Comparison of ENCODE assay signal across 7 mouse cellular contexts in the genomic region with DNA sequence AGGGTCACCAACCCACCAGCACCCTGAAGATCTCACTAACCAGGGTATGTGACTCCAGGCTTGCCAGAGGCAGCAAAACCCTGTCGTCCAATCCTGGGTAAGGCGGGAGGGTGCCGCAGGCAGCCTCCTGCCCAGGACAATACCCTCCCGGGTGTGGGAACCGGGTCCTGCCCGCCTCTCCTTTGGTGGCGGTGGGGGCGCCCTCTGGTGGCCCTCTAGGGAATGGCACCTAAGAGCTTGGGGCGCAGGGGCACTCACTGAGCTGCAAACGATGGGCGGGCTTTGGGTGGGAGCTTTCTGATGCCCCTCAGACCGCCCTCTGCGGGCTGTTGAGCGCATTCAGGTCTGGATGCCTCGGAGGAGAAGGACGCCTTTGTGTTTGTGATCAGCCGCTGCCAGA. TPM values are rescaled to one million over a fixed set of nuclear protein-coding genes. Genes with fewer than 3 reads are reported as not detected.
A peak's percentile ranks its signal among the peaks of the same experiment; 100 is the strongest.
DNase-seq lines count a peak whose midpoint lies in the region; ATAC-seq lines count a peak whose summit lies in the region.

No protein-coding gene starts in this region.

- peak overlapping the region; percentile 84 for H3K4me3 ChIP-seq in midbrain, embryonic 10.5 days

- WGBS in midbrain, embryonic 10.5 days, result under 1% methylated on average over 17 of the region's 17 CpGs

- intact Hi-C loops in gastrocnemius, postnatal 14 days (cut with DNase I; ENCODE audit: low total_unique reads), result loop anchor here (5.0 to 10.0 kb wide), 3 partner anchors 171 to 524 kb away; no protein-coding TSS in a partner anchor
- intact Hi-C loops in left cerebral cortex, postnatal 36 days (cut with DNase I), result loop anchor here (2.0 to 5.0 kb wide), 2 partner anchors 254 to 523 kb away; no protein-coding TSS in a partner anchor

- no peaks in the 10 kb centered on the region for H3K9me3 ChIP-seq in midbrain, embryonic 10.5 days (replicated peaks)

- DNase-seq in adrenal gland, adult 2 months, result peak; percentile 86
- peak; percentile 82 for DNase-seq in gastrocnemius, postnatal 14 days
- DNase-seq in left cerebral cortex, postnatal 36 days (ENCODE audit: low spot score in 2 of 2), result peak; percentile 78 to 85
- peak; percentile 93 for DNase-seq in midbrain, embryonic 10.5 days (ENCODE audit: low spot score)
- peak; percentile 28 for DNase-seq in skeletal muscle tissue, adult 2 months (ENCODE audit: low read depth, low spot score)

- peak; percentile 68 for ATAC-seq in common myeloid progenitor, adult 5-6 weeks (replicated peaks; ENCODE audit: low read depth, poor library complexity, severe bottlenecking)
- peak; percentile 51 for ATAC-seq in inflammation-experienced regulatory T-cells, adult 6 months

- peaks cover 49% of the 10 kb centered on the region for H3K4me1 ChIP-seq in midbrain, embryonic 10.5 days

- H3K27ac ChIP-seq in midbrain, embryonic 10.5 days (replicated peaks), result peak overlapping the region; percentile 78

- H3K36me3 ChIP-seq in midbrain, embryonic 10.5 days, result no peaks in the 10 kb centered on the region

- H3K27me3 ChIP-seq in midbrain, embryonic 10.5 days (ENCODE audit: low read depth, poor library complexity, severe bottlenecking), result peaks cover 79% of the 10 kb centered on the region

RNA-seq across cellular contexts. Expression of a gene that starts 2.0 kb away (rescaled TPM):
- total RNA-seq in adrenal gland, adult 2 months (2021), result 1 to 10 TPM in 1 of 2 experiments, under 1 TPM in 1; 0.81 to 1.1 TPM
- polyA plus RNA-seq in adrenal gland, adult 2 months (2012; rRNA removed), result 2.4 and 2.7 TPM in 2 replicates
- 0.05 TPM in 1 of 2 replicates, not detected in the other for total RNA-seq in common myeloid progenitor, adult 5-6 weeks (2017)
- total RNA-seq in gastrocnemius, postnatal 14 days (2021), result 1 to 10 TPM in 1 of 2 experiments, under 1 TPM in 1; 0.86 to 1.2 TPM
- under 1 TPM in 1 of 3 experiments, not detected in 2; 0.08 TPM for polyA plus RNA-seq in inflammation-experienced regulatory T-cells, adult 6 months (2017; shearing (Covaris generic))
- 100 to 1,000 TPM; 112 to 116 TPM for total RNA-seq in left cerebral cortex, postnatal 36 days (2021)
- polyA plus RNA-seq in midbrain, embryonic 10.5 days (2016; fragmentation: Nextera tagmentation; extraction: Ambion mirVana), result 3.7 and 5.1 TPM in 2 replicates

Comparison
In these comparisons a context has a peak if more than half of its experiments do, and no peak if none do; other contexts are left out.
1. Peak in every context shown above with its lines: DNase-seq, ATAC-seq, H3K4me3 ChIP-seq and H3K27ac ChIP-seq.
2. DNase-seq: peak in every context shown above with its lines; median percentile 93 in midbrain, embryonic 10.5 days; 86 in adrenal gland, adult 2 months; 82 in gastrocnemius, postnatal 14 days; 82 in left cerebral cortex, postnatal 36 days; 28 in skeletal muscle tissue, adult 2 months.
3. RNA of a gene that starts 2.0 kb away (total RNA-seq): 112 to 116 TPM in left cerebral cortex, postnatal 36 days; 0.86 to 1.2 TPM in gastrocnemius, postnatal 14 days, 0.81 to 1.1 TPM in adrenal gland, adult 2 months and 0.05 TPM in common myeloid progenitor, adult 5-6 weeks; every median in the first group is over 10 times any median in the second.